Mouse (Mus musculus) CD4-positive, CD25-positive, alpha-beta regulatory T cell, adult 4 months (primary cell): ENCODE results near the gene Stpg3. TPM values are rescaled to one million over a fixed set of nuclear protein-coding genes. Genes with fewer than 3 reads are reported as not detected.
"Not testable (repeated sequence)": the region's sequence is repeated elsewhere in the genome, so short reads cannot be mapped to it uniquely, and the experiment has no call there.

Experiments
- ATAC-seq: one replicate; pipeline ENCODE4 v1.8.0; 2017
- polyA plus RNA-seq, 2 experiments: library from polyadenylated mRNA; unstranded; fragments of 100-300 nt; shearing (Covaris generic); gene quantifications; one replicate each; pipeline ENCODE4 v1.2.1; 2017

The Stpg3 gene
- not detected for polyA plus RNA-seq

GRCm38 (mm10) chr2:25214444-25214843 lies at the start of gene Stpg3:
Gene Stpg3 (minus strand): TSS chr2:25214637.
- ATAC-seq = no peak

- ATAC-seq = no peak
Measured at GRCm38 (mm10) chr2:25263623-25264285, 49.3 kb upstream of the Stpg3 start.

- peak; percentile 46 for ATAC-seq
Measured at GRCm38 (mm10) chr2:25262795-25263622, 48.6 kb upstream of the Stpg3 start.

GRCm38 (mm10) chr2:25262291-25262767 lies 47.9 kb upstream of the Stpg3 start, which contains the start of gene Tprn:
Gene Tprn (plus strand): TSS chr2:25262618.
- ATAC-seq = peak; percentile 98

GRCm38 (mm10) chr2:25261870-25262269 lies 47.4 kb upstream of the Stpg3 start:
- ATAC-seq = peak; percentile 28

- ATAC-seq = no peak
Measured at GRCm38 (mm10) chr2:25258887-25259286, 44.5 kb upstream of the Stpg3 start.

- not testable (repeated sequence) for ATAC-seq
Measured at GRCm38 (mm10) chr2:25257250-25257649, 42.8 kb upstream of the Stpg3 start.

- ATAC-seq = not testable (repeated sequence)
Measured at GRCm38 (mm10) chr2:25256443-25257109, 42.1 kb upstream of the Stpg3 start.

- ATAC-seq = peak; percentile 89
Measured at GRCm38 (mm10) chr2:25255284-25255779, 40.9 kb upstream of the Stpg3 start, which contains the start of gene Tmem203. Gene Tmem203 (plus strand): TSS chr2:25255439.

- no peak for ATAC-seq
Measured at GRCm38 (mm10) chr2:25252331-25252730, 37.9 kb upstream of the Stpg3 start.

- ATAC-seq = no peak
Measured at GRCm38 (mm10) chr2:25246183-25247072, 32.0 kb upstream of the Stpg3 start, which contains the start of gene AL732309.1. Gene AL732309.1 (minus strand): TSS chr2:25246863.

GRCm38 (mm10) chr2:25244144-25244543 lies 29.7 kb upstream of the Stpg3 start:
- no peak for ATAC-seq

GRCm38 (mm10) chr2:25243342-25243741 lies 28.9 kb upstream of the Stpg3 start:
- ATAC-seq = no peak

- ATAC-seq = peak; percentile 70
Measured at GRCm38 (mm10) chr2:25242101-25242506, 27.7 kb upstream of the Stpg3 start, which contains the start of the genes Rnf208 and Cysrt1. Gene Rnf208 (plus strand): TSS chr2:25242255. Gene Cysrt1 (minus strand): TSS chr2:25242452.

- peak; percentile 37 for ATAC-seq
Measured at GRCm38 (mm10) chr2:25241438-25241775, 27.0 kb upstream of the Stpg3 start.

GRCm38 (mm10) chr2:25240723-25241437 lies 26.4 kb upstream of the Stpg3 start:
- peak; percentile 66 for ATAC-seq

- ATAC-seq = no peak
Measured at GRCm38 (mm10) chr2:25240310-25240709, 25.9 kb upstream of the Stpg3 start.

- no peak for ATAC-seq
Measured at GRCm38 (mm10) chr2:25239766-25240165, 25.3 kb upstream of the Stpg3 start.

- ATAC-seq = no peak
Measured at GRCm38 (mm10) chr2:25238106-25238505, 23.7 kb upstream of the Stpg3 start.

- no peak for ATAC-seq
Measured at GRCm38 (mm10) chr2:25237522-25237921, 23.1 kb upstream of the Stpg3 start.

- no peak for ATAC-seq
Measured at GRCm38 (mm10) chr2:25236614-25237013, 22.2 kb upstream of the Stpg3 start, which contains the start of gene Rnf224. Gene Rnf224 (minus strand): TSS chr2:25236787.
